In genomic region chr2:139601543-139602194, GRCm38 (mm10) we compare ENCODE assay signal across 19 mouse cellular contexts.
A peak's percentile ranks its signal among the peaks of the same experiment; 100 is the strongest.
DNase-seq lines count a peak whose midpoint lies in the region; ATAC-seq and TF ChIP-seq lines count a peak whose summit lies in the region.
"Had no signal": no experiment of that assay in that cellular context is flagged by ENCODE, and none has a peak within 500 bp of the region (broad histone marks: within the 10 kb centered on the region; RNA-seq: fewer than 3 reads in every experiment).

No protein-coding gene starts in this region.

- ATAC-seq in hindbrain, embryonic 13.5 days (ENCODE audit: low FRiP score), result peak; percentile 57
- ATAC-seq in midbrain, embryonic 13.5 days, result peak; percentile 24; the same call in 1 of the 2 replicates
- no peak for ATAC-seq in midbrain, embryonic 16.5 days
- ATAC-seq in hindbrain, postnatal 0 days, result no peak
- ATAC-seq: intestine, embryonic 15.5 days; liver, embryonic 12.5 days had no signal

- no peak overlapping the region for H3K4me2 ChIP-seq in hindbrain, embryonic 13.5 days
- no peak overlapping the region for H3K4me2 ChIP-seq in midbrain, embryonic 13.5 days (replicated peaks)
- H3K4me2 ChIP-seq in midbrain, embryonic 16.5 days (ENCODE audit: low read length), result no peak overlapping the region
- peak overlapping the region; percentile 14; the same call in 1 of the 2 replicates for H3K4me2 ChIP-seq in hindbrain, postnatal 0 days (ENCODE audit: low read depth, low read length)
- H3K4me2 ChIP-seq: forebrain, embryonic 12.5 days; intestine, embryonic 15.5 days; liver, embryonic 12.5 days had no signal

- 12% methylated on average over 7 of the region's 7 CpGs for WGBS in hindbrain, embryonic 13.5 days
- 32% methylated on average over 7 of the region's 7 CpGs for WGBS in hindbrain, embryonic 10.5 days
- 12% methylated on average over 7 of the region's 7 CpGs for WGBS in midbrain, embryonic 13.5 days
- 12% methylated on average over 7 of the region's 7 CpGs for WGBS in midbrain, embryonic 16.5 days
- WGBS in hindbrain, postnatal 0 days, result 18% methylated on average over 7 of the region's 7 CpGs
- 28% methylated on average over 7 of the region's 7 CpGs for WGBS in limb, embryonic 10.5 days

- no peak overlapping the region; the same call in 1 of the 2 replicates for H3K27ac ChIP-seq in hindbrain, embryonic 13.5 days
- H3K27ac ChIP-seq in hindbrain, embryonic 10.5 days, result no peak overlapping the region
- H3K27ac ChIP-seq in midbrain, embryonic 13.5 days, result no peak overlapping the region
- no peak overlapping the region for H3K27ac ChIP-seq in midbrain, embryonic 16.5 days (ENCODE audit: low read length)
- H3K27ac ChIP-seq in hindbrain, postnatal 0 days, result no peak overlapping the region
- no peak overlapping the region for H3K27ac ChIP-seq in limb, embryonic 10.5 days
- H3K27ac ChIP-seq: forebrain, embryonic 12.5 days; intestine, embryonic 15.5 days; liver, embryonic 12.5 days; midbrain, embryonic 10.5 days had no signal

- H3K36me3 ChIP-seq in hindbrain, embryonic 13.5 days, result no peaks in the 10 kb centered on the region
- no peaks in the 10 kb centered on the region for H3K36me3 ChIP-seq in hindbrain, embryonic 10.5 days
- no peaks in the 10 kb centered on the region for H3K36me3 ChIP-seq in midbrain, embryonic 13.5 days
- H3K36me3 ChIP-seq in midbrain, embryonic 16.5 days (ENCODE audit: control insufficient read depth, insufficient read depth, low read length), result no peaks in the 10 kb centered on the region
- H3K36me3 ChIP-seq in hindbrain, postnatal 0 days (ENCODE audit: insufficient read depth, low read length), result no peaks in the 10 kb centered on the region
- H3K36me3 ChIP-seq in limb, embryonic 10.5 days, result no peaks in the 10 kb centered on the region
- H3K36me3 ChIP-seq: forebrain, embryonic 12.5 days; intestine, embryonic 15.5 days; liver, embryonic 12.5 days; midbrain, embryonic 10.5 days had no signal

- H3K27me3 ChIP-seq in hindbrain, embryonic 13.5 days, result no peaks in the 10 kb centered on the region
- no peaks in the 10 kb centered on the region for H3K27me3 ChIP-seq in hindbrain, embryonic 10.5 days (ENCODE audit: insufficient read depth, poor library complexity, severe bottlenecking)
- no peaks in the 10 kb centered on the region for H3K27me3 ChIP-seq in midbrain, embryonic 13.5 days
- no peaks in the 10 kb centered on the region for H3K27me3 ChIP-seq in midbrain, embryonic 16.5 days (ENCODE audit: control insufficient read depth, insufficient read depth, low read depth, low read length)
- no peaks in the 10 kb centered on the region for H3K27me3 ChIP-seq in hindbrain, postnatal 0 days (ENCODE audit: insufficient read depth, low read length)
- H3K27me3 ChIP-seq in limb, embryonic 10.5 days (ENCODE audit: low read depth, poor library complexity, severe bottlenecking), result no peaks in the 10 kb centered on the region
- H3K27me3 ChIP-seq: intestine, embryonic 15.5 days; liver, embryonic 12.5 days had no signal

- TF ChIP-seq CTCF in hindbrain, postnatal 0 days (IDR thresholded peaks at IDR 0.05; ENCODE audit: low read depth), result no peak

- no peak overlapping the region for H3K9ac ChIP-seq in hindbrain, embryonic 13.5 days
- no peak overlapping the region for H3K9ac ChIP-seq in midbrain, embryonic 13.5 days (replicated peaks)
- H3K9ac ChIP-seq in midbrain, embryonic 16.5 days (ENCODE audit: low read depth, low read length), result no peak overlapping the region
- H3K9ac ChIP-seq in hindbrain, postnatal 0 days (replicated peaks; ENCODE audit: low read length), result no peak overlapping the region
- H3K9ac ChIP-seq: forebrain, embryonic 12.5 days; intestine, embryonic 15.5 days; liver, embryonic 12.5 days had no signal

- peaks cover 5% of the 10 kb centered on the region for H3K4me1 ChIP-seq in hindbrain, embryonic 13.5 days (replicated peaks)
- H3K4me1 ChIP-seq in hindbrain, embryonic 10.5 days (replicated peaks), result peaks cover 8% of the 10 kb centered on the region; the same call in 1 of the 2 replicates
- H3K4me1 ChIP-seq in midbrain, embryonic 13.5 days (replicated peaks), result 0 out of 2 replicates have a peak, but pooled peaks cover 6% of the 10 kb centered on the region
- no peaks in the 10 kb centered on the region for H3K4me1 ChIP-seq in midbrain, embryonic 16.5 days (ENCODE audit: control insufficient read depth, insufficient read depth, low read length)
- H3K4me1 ChIP-seq in hindbrain, postnatal 0 days (ENCODE audit: insufficient read depth, low read length), result no peaks in the 10 kb centered on the region
- H3K4me1 ChIP-seq in limb, embryonic 10.5 days, result peaks cover 16% of the 10 kb centered on the region
- H3K4me1 ChIP-seq: forebrain, embryonic 12.5 days; intestine, embryonic 15.5 days; liver, embryonic 12.5 days had no signal

- no peak for DNase-seq in hindbrain, embryonic 10.5 days (ENCODE audit: low spot score)
- DNase-seq in hindbrain, postnatal 0 days (ENCODE audit: low spot score), result peak; percentile 9
- no peak for DNase-seq in T-cell, adult 2 months (ENCODE audit: low spot score)
- no peak for DNase-seq in limb, embryonic 10.5 days (ENCODE audit: low spot score)
- DNase-seq: cerebellum, adult 9-11 months; heart, postnatal 36 days; kidney, postnatal 10 days; lung, adult 2 months; lung, postnatal 4 days; right cerebral cortex, postnatal 14 days; spleen, adult 18-20 months; thymus, postnatal 36 days had no signal

- H3K9me3 ChIP-seq in hindbrain, embryonic 13.5 days, result no peaks in the 10 kb centered on the region
- H3K9me3 ChIP-seq in hindbrain, embryonic 10.5 days, result no peaks in the 10 kb centered on the region
- H3K9me3 ChIP-seq in midbrain, embryonic 13.5 days, result no peaks in the 10 kb centered on the region
- no peaks in the 10 kb centered on the region for H3K9me3 ChIP-seq in midbrain, embryonic 16.5 days (replicated peaks; ENCODE audit: control insufficient read depth, low read length, poor library complexity, severe bottlenecking)
- no peaks in the 10 kb centered on the region for H3K9me3 ChIP-seq in hindbrain, postnatal 0 days (ENCODE audit: low read length)
- no peaks in the 10 kb centered on the region for H3K9me3 ChIP-seq in limb, embryonic 10.5 days (replicated peaks)
- H3K9me3 ChIP-seq: forebrain, embryonic 12.5 days; intestine, embryonic 15.5 days; liver, embryonic 12.5 days; midbrain, embryonic 10.5 days had no signal

- H3K4me3 ChIP-seq in hindbrain, embryonic 13.5 days, result no peak overlapping the region
- H3K4me3 ChIP-seq in hindbrain, embryonic 10.5 days, result no peak overlapping the region
- H3K4me3 ChIP-seq in midbrain, embryonic 13.5 days (replicated peaks), result no peak overlapping the region
- H3K4me3 ChIP-seq in midbrain, embryonic 16.5 days (ENCODE audit: low read depth, low read length), result no peak overlapping the region
- H3K4me3 ChIP-seq in hindbrain, postnatal 0 days (ENCODE audit: low read length), result no peak overlapping the region
- no peak overlapping the region for H3K4me3 ChIP-seq in limb, embryonic 10.5 days
- H3K4me3 ChIP-seq: forebrain, embryonic 12.5 days; intestine, embryonic 15.5 days; liver, embryonic 12.5 days; midbrain, embryonic 10.5 days had no signal

Comparison
In these comparisons a context has a peak if more than half of its experiments do, and no peak if none do; other contexts are left out.
1. ATAC-seq: peak in hindbrain, embryonic 13.5 days (single experiment) and midbrain, embryonic 13.5 days (single experiment); none in midbrain, embryonic 16.5 days (single experiment) and hindbrain, postnatal 0 days (single experiment).